Mouse (Mus musculus): ENCODE data around the gene Gm3667. TPM values are rescaled to one million over a fixed set of nuclear protein-coding genes. Genes with fewer than 3 reads are reported as not detected.
"Not testable (repeated sequence)": the region's sequence is repeated elsewhere in the genome, so short reads cannot be mapped to it uniquely, and the experiment has no call there.

Gene Gm3667
- total RNA-seq (2015; ENCODE audit: low replicate concordance) (not detected in 2 replicates), total RNA-seq (2017; ENCODE audit: low replicate concordance) (not detected in 2 replicates)

DNA sequence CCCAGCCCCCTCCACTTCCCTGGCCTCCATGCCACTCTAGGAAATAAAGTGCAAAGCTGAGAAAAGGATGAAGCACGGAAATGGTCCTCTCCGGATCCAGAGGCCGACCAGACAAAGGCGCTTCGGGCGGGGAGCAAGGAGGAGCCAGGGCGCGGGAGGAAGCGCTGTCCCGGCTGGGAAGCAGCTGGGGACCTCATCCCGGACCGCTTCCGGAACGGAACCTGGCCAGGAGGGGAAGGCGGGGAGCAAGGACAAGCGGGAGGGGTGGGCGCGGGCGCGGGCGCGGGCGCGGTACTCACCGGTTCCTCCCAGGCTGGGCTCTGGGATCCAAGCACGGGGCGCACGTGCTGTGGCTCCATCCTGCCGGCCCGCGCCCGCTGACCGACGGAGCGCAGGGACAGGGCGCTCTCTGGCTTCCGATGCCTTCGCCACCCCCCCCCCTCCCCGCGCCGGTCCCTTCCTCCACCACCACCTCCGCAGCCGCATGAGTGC is at the start of gene Gm3667:
Gm3667 (minus strand) TSS at position 442 of the 492 bp plus-strand sequence.
- not testable (repeated sequence) for ATAC-seq (replicated peaks; ENCODE audit: low FRiP score, poor library complexity, severe bottlenecking)

GRCm38 (mm10) chr14:6899881-6900280 is 10.1 kb upstream of the Gm3667 start:
- ATAC-seq (replicated peaks; ENCODE audit: low FRiP score, poor library complexity, severe bottlenecking): not testable (repeated sequence)

- not testable (repeated sequence) for ATAC-seq (replicated peaks; ENCODE audit: low FRiP score, poor library complexity, severe bottlenecking)
Measured at GRCm38 (mm10) chr14:6888811-6889210, 951 bp downstream of the Gm3667 start.

- not testable (repeated sequence) for ATAC-seq (replicated peaks; ENCODE audit: low FRiP score, poor library complexity, severe bottlenecking)
Measured at GRCm38 (mm10) chr14:6840211-6840610, 49.6 kb downstream of the Gm3667 start, which contains the start of gene Gm3642. Gene Gm3642, minus strand, starts transcription at chr14:6840311.

GRCm38 (mm10) chr14:6823297-6823696 is 66.5 kb downstream of the Gm3667 start:
- ATAC-seq (replicated peaks; ENCODE audit: low FRiP score, poor library complexity, severe bottlenecking): not testable (repeated sequence)

Other genes starting within 250 kb of the Gm3667 start
- not detected in 2 replicates for gene Gm10251, start 205.8 kb downstream of the Gm3667 start, total RNA-seq (2015; ENCODE audit: low replicate concordance)
- not detected in 2 replicates for gene Gm10251, start 205.8 kb downstream of the Gm3667 start, total RNA-seq (2017; ENCODE audit: low replicate concordance)
- not detected in 2 replicates for gene Gm8050, start 169.7 kb downstream of the Gm3667 start, total RNA-seq (2015; ENCODE audit: low replicate concordance)
- gene Gm8050, start 169.7 kb downstream of the Gm3667 start, total RNA-seq (2017; ENCODE audit: low replicate concordance): not detected in 2 replicates
- gene Gm3636, start 147.6 kb downstream of the Gm3667 start, total RNA-seq (2015; ENCODE audit: low replicate concordance): not detected in 2 replicates
- not detected in 2 replicates for gene Gm3636, start 147.6 kb downstream of the Gm3667 start, total RNA-seq (2017; ENCODE audit: low replicate concordance)
- not detected in 2 replicates for gene Gm8362, start 115.6 kb downstream of the Gm3667 start, total RNA-seq (2015; ENCODE audit: low replicate concordance)
- not detected in 2 replicates for gene Gm8362, start 115.6 kb downstream of the Gm3667 start, total RNA-seq (2017; ENCODE audit: low replicate concordance)
- not detected in 2 replicates for gene Gm3642, start 49.7 kb downstream of the Gm3667 start, total RNA-seq (2015; ENCODE audit: low replicate concordance)
- gene Gm3642, start 49.7 kb downstream of the Gm3667 start, total RNA-seq (2017; ENCODE audit: low replicate concordance): not detected in 2 replicates
- gene Gm6356, start 83.9 kb upstream of the Gm3667 start, total RNA-seq (2015; ENCODE audit: low replicate concordance): not detected in 2 replicates
- gene Gm6356, start 83.9 kb upstream of the Gm3667 start, total RNA-seq (2017; ENCODE audit: low replicate concordance): not detected in 2 replicates
- not detected in 2 replicates for gene Gm10406, start 137.5 kb upstream of the Gm3667 start, total RNA-seq (2015; ENCODE audit: low replicate concordance)
- not detected in 2 replicates for gene Gm10406, start 137.5 kb upstream of the Gm3667 start, total RNA-seq (2017; ENCODE audit: low replicate concordance)
- not detected in 2 replicates for gene Gm3685, start 155.0 kb upstream of the Gm3667 start, total RNA-seq (2015; ENCODE audit: low replicate concordance)
- gene Gm3685, start 155.0 kb upstream of the Gm3667 start, total RNA-seq (2017; ENCODE audit: low replicate concordance): not detected in 2 replicates
- not detected in 2 replicates for gene Gm3696, start 210.7 kb upstream of the Gm3667 start, total RNA-seq (2015; ENCODE audit: low replicate concordance)
- gene Gm3696, start 210.7 kb upstream of the Gm3667 start, total RNA-seq (2017; ENCODE audit: low replicate concordance): not detected in 2 replicates
- gene Gm6676, start 235.4 kb upstream of the Gm3667 start, total RNA-seq (2015; ENCODE audit: low replicate concordance): not detected in 2 replicates
- gene Gm6676, start 235.4 kb upstream of the Gm3667 start, total RNA-seq (2017; ENCODE audit: low replicate concordance): not detected in 2 replicates

Measured in erythroid progenitor cell, adult 5-6 weeks (primary cell).